Mouse (Mus musculus): Measurements from ENCODE around the gene Diras2.

GRCm38 (mm10) chr13:52454708-52455250 is 76.3 kb downstream of the Diras2 start:
- no peak for TF ChIP-seq CTCF (IDR thresholded peaks at IDR 0.05; ENCODE audit: insufficient read depth, low read length)
- no peak for TF ChIP-seq POLR2A (IDR thresholded peaks at IDR 0.05; ENCODE audit: borderline replicate concordance, extremely low read depth, low read depth, low read length)

Measured in lung, adult 2 months (tissue).